Mouse (Mus musculus) hindbrain, embryonic 10.5 days (tissue): ENCODE data around the gene Rgl3. TPM values are rescaled to one million over a fixed set of nuclear protein-coding genes. Genes with fewer than 3 reads are reported as not detected.

Experiments used
- DNase-seq: peaks from one replicate; pipeline ENCODE4 v3.0.0-alpha.2; 2017; ENCODE audit warnings: low spot score
- H3K27ac ChIP-seq: fragments of 300-500 bp; sonication (generic); 2 replicates; pipeline ENCODE4 v1.5.1; 2016; ENCODE audit warnings: mild to moderate bottlenecking, moderate library complexity
- H3K27me3 ChIP-seq: fragments of 300-500 bp; sonication (generic); 2 replicates; pipeline ENCODE4 v1.6.1; 2016; ENCODE audit warnings: mild to moderate bottlenecking; ENCODE audit not compliant: poor library complexity, insufficient read depth, severe bottlenecking
- H3K36me3 ChIP-seq: fragments of 300-500 bp; sonication (generic); 2 replicates; pipeline ENCODE4 v1.6.1; 2016; ENCODE audit warnings: mild to moderate bottlenecking, moderate library complexity
- H3K4me1 ChIP-seq: fragments of 300-500 bp; sonication (generic); replicated peaks from 2 replicates; pipeline ENCODE4 v1.6.1; 2016; ENCODE audit warnings: mild to moderate bottlenecking
- H3K4me3 ChIP-seq: fragments of 300-500 bp; sonication (generic); 2 replicates; pipeline ENCODE4 v1.5.1; 2016; ENCODE audit warnings: mild to moderate bottlenecking, moderate library complexity
- H3K9me3 ChIP-seq: fragments of 300-500 bp; sonication (generic); 2 replicates; pipeline ENCODE4 v1.6.1; 2016; ENCODE audit warnings: mild to moderate bottlenecking, moderate library complexity
- WGBS: fragments of 180-500 bp; shearing (Covaris S2); methylation state at CpG from one replicate; pipeline ENCODE4 v1.1.7; 2016; 5-methylcytosine and 5-hydroxymethylcytosine counted together
- polyA plus RNA-seq: library from polyadenylated mRNA; unstranded; fragments of >200 nt; fragmentation: Nextera tagmentation; extraction: Ambion mirVana; gene quantifications from 2 replicates; pipeline ENCODE4 v1.2.1, GENCODE M21; 2016

Gene Rgl3
- polyA plus RNA-seq, 1 experiment from 2014 or later = 3.7 TPM

DNA sequence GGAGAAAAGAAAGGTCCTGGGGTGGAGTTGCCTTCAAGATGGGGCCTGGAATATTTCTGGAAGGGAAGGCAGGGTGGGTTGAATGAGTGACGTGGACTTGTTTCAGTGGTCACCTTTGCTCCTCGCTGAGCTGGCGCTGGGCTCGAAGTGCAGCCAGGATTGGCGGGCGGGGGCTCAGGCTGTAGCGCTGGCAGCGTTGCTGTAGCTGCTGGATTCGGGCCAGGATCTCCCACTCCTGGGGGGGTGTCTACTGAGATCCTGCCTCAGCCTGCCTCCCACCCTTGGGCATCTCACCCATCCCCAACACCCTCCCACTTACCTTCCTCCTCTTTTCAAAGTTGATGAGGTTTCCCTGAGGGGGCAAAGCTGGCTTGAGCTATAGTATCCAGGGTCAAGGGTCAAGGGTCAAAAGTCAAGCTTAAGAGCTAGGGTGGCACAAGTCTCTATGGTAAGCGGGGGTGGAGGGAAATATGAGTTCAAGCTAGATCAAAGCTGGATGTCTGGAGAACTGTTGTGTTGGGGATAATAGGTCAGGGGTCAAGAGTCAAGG is 12.5 kb downstream of the Rgl3 start:
- no peak for DNase-seq
- H3K4me1 ChIP-seq = no peaks in the 10 kb centered on the region
- 0 out of 2 replicates have a peak, but pooled peaks cover 7% of the 10 kb centered on the region for H3K36me3 ChIP-seq
- no peaks in the 10 kb centered on the region for H3K9me3 ChIP-seq
- WGBS = 89% methylated on average over 10 of the region's 10 CpGs
- peaks cover 6% of the 10 kb centered on the region; the same call in 1 of the 2 replicates for H3K27me3 ChIP-seq
- H3K27ac ChIP-seq = no peak overlapping the region
- H3K4me3 ChIP-seq = no peak overlapping the region

GRCm38 (mm10) chr9:21969304-21969703 is 19.9 kb downstream of the Rgl3 start:
- Histone ChIP-seq H3K36me3 (0 out of 2 replicates have a peak, but pooled peaks cover 4% of the 10 kb centered on the region), H3K27ac (no peak overlapping the region), H3K4me3 (no peak overlapping the region), H3K27me3 (peaks cover under 1% of the 10 kb centered on the region; the same call in 1 of the 2 replicates), H3K9me3 (no peaks in the 10 kb centered on the region), H3K4me1 (no peaks in the 10 kb centered on the region)
- DNase-seq = no peak
- 93% methylated on average over 4 of the region's 4 CpGs for WGBS

DNA sequence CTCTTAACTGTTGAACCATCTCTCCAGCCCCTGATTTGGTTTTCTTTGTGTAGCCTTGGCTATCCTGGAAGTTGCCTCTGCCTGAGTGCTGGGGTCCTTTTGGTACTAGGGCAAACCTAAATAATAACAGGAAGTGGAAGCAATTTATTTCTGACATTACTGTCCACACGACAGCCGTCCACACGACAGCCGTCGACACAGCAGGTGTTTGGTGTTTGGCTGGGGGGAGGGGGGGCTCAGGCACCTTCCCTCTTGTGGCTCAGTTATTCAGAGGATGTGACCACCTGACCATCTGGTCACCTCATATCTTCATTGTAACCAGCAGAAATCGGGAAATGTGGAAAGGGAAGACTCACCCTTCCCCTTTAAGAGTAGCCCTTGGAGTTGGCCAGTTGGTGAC is 20.4 kb downstream of the Rgl3 start:
- Histone ChIP-seq H3K27me3 (peaks cover 4% of the 10 kb centered on the region), H3K36me3 (0 out of 2 replicates have a peak, but pooled peaks cover 3% of the 10 kb centered on the region), H3K4me1 (no peaks in the 10 kb centered on the region), H3K27ac (no peak overlapping the region), H3K4me3 (no peak overlapping the region), H3K9me3 (no peaks in the 10 kb centered on the region)
- DNase-seq = no peak
- WGBS = 68% methylated on average over 6 of the region's 6 CpGs

- H3K36me3 ChIP-seq = 0 out of 2 replicates have a peak, but pooled peaks cover 2% of the 10 kb centered on the region
- H3K27ac ChIP-seq = peak within 1 kb of the TSS; percentile 72
- H3K4me1 ChIP-seq = peaks cover 35% of the 10 kb centered on the region
- no peaks in the 10 kb centered on the region for H3K9me3 ChIP-seq
- peak within 1 kb of the TSS; percentile 53 for H3K4me3 ChIP-seq
- DNase-seq = peak; percentile 47
- 19% methylated on average over 8 of the region's 8 CpGs for WGBS
- peaks cover 58% of the 10 kb centered on the region for H3K27me3 ChIP-seq
Measured at GRCm38 (mm10) chr9:21963417-21963816, 25.8 kb downstream of the Rgl3 start, which contains the start of gene Epor. Gene Epor (minus strand): TSS chr9:21963506.

DNA sequence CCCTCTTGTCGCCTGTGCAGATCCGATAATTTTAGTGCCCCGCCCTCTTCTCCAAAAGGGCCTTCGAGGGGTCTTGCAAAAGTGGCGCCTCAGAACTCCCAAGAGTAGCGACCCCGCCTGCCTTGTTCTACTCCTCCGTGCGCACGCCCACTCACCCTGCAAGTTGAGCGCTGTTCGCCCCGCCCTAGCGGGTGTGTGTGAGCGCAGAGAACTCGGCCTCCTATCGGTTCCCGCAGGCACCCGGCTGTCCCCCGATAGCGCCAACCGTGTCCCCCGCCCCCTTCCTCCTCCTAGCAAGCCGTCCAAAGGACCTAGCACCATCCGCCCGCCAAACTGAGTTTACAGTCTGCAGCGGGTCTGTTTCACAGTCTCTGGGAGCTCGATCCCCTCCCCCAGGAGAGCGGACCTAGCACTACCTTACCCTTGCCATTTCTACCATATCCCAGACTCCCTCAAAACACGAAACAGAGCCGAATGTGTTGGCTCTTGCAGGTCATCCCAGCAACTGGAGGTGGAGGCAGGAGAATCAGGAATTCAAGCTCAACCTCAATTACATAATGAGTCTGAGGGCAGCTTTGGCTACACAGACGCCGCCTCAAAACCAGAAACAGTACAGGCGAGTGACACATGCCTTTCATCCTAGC is 26.7 kb downstream of the Rgl3 start:
- peak overlapping the region; percentile 53 for H3K4me3 ChIP-seq
- WGBS = 2% methylated on average over 34 of the region's 34 CpGs
- H3K27me3 ChIP-seq = peaks cover 59% of the 10 kb centered on the region
- peak; percentile 74 for DNase-seq
- H3K27ac ChIP-seq = peak overlapping the region; percentile 53
- H3K9me3 ChIP-seq = no peaks in the 10 kb centered on the region
- peaks cover 35% of the 10 kb centered on the region for H3K4me1 ChIP-seq
- peaks cover 6% of the 10 kb centered on the region; the same call in 1 of the 2 replicates for H3K36me3 ChIP-seq

GRCm38 (mm10) chr9:21962010-21962409 is 27.2 kb downstream of the Rgl3 start:
- Histone ChIP-seq H3K4me3 (peak overlapping the region; percentile 53), H3K4me1 (peaks cover 35% of the 10 kb centered on the region), H3K27me3 (peaks cover 59% of the 10 kb centered on the region), H3K36me3 (peaks cover 9% of the 10 kb centered on the region; the same call in 1 of the 2 replicates), H3K9me3 (no peaks in the 10 kb centered on the region), H3K27ac (peak overlapping the region; percentile 53; the same call in 1 of the 2 replicates)
- DNase-seq = no peak
- under 1% methylated on average over 15 of the region's 15 CpGs for WGBS

- DNase-seq = peak; percentile 17
- Histone ChIP-seq H3K4me1 (peaks cover 38% of the 10 kb centered on the region), H3K36me3 (peaks cover 9% of the 10 kb centered on the region; the same call in 1 of the 2 replicates), H3K27me3 (peaks cover 59% of the 10 kb centered on the region), H3K27ac (no peak overlapping the region), H3K9me3 (no peaks in the 10 kb centered on the region), H3K4me3 (peak overlapping the region; percentile 53)
- 2% methylated on average over 35 of the region's 35 CpGs for WGBS
Measured at GRCm38 (mm10) chr9:21961366-21961980, 27.8 kb downstream of the Rgl3 start.

DNA sequence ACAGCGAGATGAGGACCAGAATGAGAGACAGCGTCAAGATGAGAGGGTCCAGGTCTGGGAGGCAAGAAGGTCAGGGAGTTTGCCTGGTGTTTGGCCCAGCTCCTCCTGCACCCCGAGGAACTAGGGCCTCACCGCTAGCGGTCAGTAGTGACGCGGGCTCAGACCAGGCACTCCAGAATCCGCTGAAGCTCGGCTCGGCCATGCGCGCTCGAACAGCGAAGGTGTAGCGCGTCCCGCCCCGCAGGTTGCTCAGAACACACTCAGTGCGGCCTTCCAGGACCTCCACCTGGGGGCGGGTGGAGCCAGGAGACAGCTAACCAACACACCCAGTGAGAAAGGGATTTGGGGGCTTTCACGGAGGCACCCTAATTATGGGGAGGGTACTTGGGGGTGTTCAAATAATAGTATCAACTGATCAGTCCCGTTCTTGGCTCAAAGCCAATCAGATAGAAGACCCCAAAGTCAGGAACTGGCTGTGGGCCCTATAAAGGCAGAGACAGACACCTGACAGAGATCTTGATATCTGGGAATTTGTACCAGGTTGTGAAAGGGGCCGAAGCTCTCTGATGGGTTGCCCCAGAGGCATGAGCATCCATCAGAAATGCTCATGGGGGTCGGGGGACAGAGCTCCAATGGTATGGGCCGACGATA is 28.6 kb downstream of the Rgl3 start:
- peak overlapping the region; percentile 53 for H3K4me3 ChIP-seq
- H3K4me1 ChIP-seq = peaks cover 42% of the 10 kb centered on the region
- H3K27me3 ChIP-seq = peaks cover 59% of the 10 kb centered on the region
- peaks cover 9% of the 10 kb centered on the region; the same call in 1 of the 2 replicates for H3K36me3 ChIP-seq
- H3K27ac ChIP-seq = no peak overlapping the region
- peak; percentile 27 for DNase-seq
- H3K9me3 ChIP-seq = no peaks in the 10 kb centered on the region
- 10% methylated on average over 26 of the region's 26 CpGs for WGBS

- Histone ChIP-seq H3K27ac (no peak overlapping the region), H3K27me3 (peaks cover 59% of the 10 kb centered on the region), H3K4me3 (peak overlapping the region; percentile 53), H3K4me1 (peaks cover 42% of the 10 kb centered on the region), H3K9me3 (no peaks in the 10 kb centered on the region), H3K36me3 (peaks cover 9% of the 10 kb centered on the region; the same call in 1 of the 2 replicates)
- no peak for DNase-seq
- WGBS = 53% methylated on average over 9 of the region's 9 CpGs
Measured at GRCm38 (mm10) chr9:21960135-21960534, 29.1 kb downstream of the Rgl3 start.

DNA sequence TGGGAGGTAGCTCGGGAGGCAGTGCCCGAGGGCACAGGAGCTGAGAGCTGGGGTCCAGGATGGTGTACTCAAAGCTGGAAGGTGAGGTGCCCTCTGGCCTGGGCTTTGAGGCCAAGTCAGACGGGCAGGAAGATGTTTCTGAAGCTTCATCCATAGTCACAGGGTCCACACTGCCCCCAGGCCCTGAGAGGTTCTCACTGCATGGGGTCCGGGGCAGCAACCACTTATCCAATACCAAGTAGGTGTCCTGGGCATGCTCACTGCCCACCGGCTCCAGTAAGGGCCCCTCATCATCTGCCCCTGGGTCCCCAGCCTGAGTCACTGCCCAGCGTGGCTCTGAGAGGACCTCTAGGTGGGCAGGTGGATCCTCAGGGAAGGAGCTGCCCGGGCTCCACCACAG is 30.0 kb downstream of the Rgl3 start:
- DNase-seq = no peak
- 90% methylated on average over 7 of the region's 7 CpGs for WGBS
- H3K4me1 ChIP-seq = peaks cover 48% of the 10 kb centered on the region
- no peaks in the 10 kb centered on the region for H3K9me3 ChIP-seq
- H3K36me3 ChIP-seq = peaks cover 9% of the 10 kb centered on the region; the same call in 1 of the 2 replicates
- peaks cover 58% of the 10 kb centered on the region for H3K27me3 ChIP-seq
- peak overlapping the region; percentile 12; the same call in 1 of the 2 replicates for H3K4me3 ChIP-seq
- no peak overlapping the region for H3K27ac ChIP-seq

DNA sequence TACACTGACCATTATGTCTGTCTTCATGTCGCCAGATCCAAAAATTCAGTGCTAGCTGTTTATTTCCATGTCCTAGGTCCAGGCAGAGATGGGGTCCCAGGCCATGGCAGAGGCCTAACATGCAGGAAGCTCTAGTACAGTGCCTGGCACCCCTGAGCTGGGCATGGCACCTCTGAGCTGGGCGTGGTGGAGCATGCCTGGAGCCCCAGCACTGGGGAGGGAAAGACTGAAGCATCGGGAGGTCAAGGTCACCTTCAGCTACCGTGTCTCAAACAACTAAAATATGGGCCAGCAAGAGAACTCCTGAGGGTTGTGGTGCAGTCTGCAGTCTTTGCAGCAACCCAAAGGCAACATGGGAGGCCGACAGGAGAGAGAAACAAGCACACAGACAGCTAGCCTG is 30.9 kb downstream of the Rgl3 start:
- peaks cover 49% of the 10 kb centered on the region for H3K4me1 ChIP-seq

GRCm38 (mm10) chr9:21955570-21956281 is 33.5 kb downstream of the Rgl3 start, which contains the start of gene Swsap1:
Gene Swsap1 (plus strand): TSS chr9:21955755.
- no peaks in the 10 kb centered on the region; the same call in 1 of the 2 replicates for H3K9me3 ChIP-seq
- peak within 1 kb of the TSS; percentile 97 for H3K27ac ChIP-seq
- peaks cover 24% of the 10 kb centered on the region for H3K27me3 ChIP-seq
- under 1% methylated on average over 54 of the region's 54 CpGs for WGBS
- DNase-seq = peak; percentile 99
- peak within 1 kb of the TSS; percentile 76 for H3K4me3 ChIP-seq
- peaks cover 26% of the 10 kb centered on the region for H3K4me1 ChIP-seq
- peaks cover 9% of the 10 kb centered on the region; the same call in 1 of the 2 replicates for H3K36me3 ChIP-seq

More for the DNA sequence above, 30.9 kb downstream of the Rgl3 start:
- DNase-seq = no peak
- WGBS = 86% methylated on average over 5 of the region's 5 CpGs
- Histone ChIP-seq H3K9me3 (no peaks in the 10 kb centered on the region), H3K27ac (no peak overlapping the region), H3K27me3 (peaks cover 51% of the 10 kb centered on the region), H3K4me3 (no peak overlapping the region), H3K36me3 (peaks cover 9% of the 10 kb centered on the region; the same call in 1 of the 2 replicates)
